Mouse (Mus musculus): Measurements from ENCODE around the gene Utp14a.

- TF ChIP-seq POLR2A (IDR thresholded peaks at IDR 0.05; ENCODE audit: low read depth, low read length) (no peak), CTCF (IDR thresholded peaks at IDR 0.05; ENCODE audit: extremely low read depth, insufficient read depth, insufficient read length, insufficient replicate concordance) (no peak)
These were observed 18.0 kb downstream of the Utp14a start for GRCm38 (mm10) chrX:48274634-48275033.

Data from spleen, adult 2 months (tissue).